Mouse (Mus musculus) bone marrow macrophage, adult 2 months (primary cell): ENCODE data around the gene Nipal1. TPM values are rescaled to one million over a fixed set of nuclear protein-coding genes. Genes with fewer than 3 reads are reported as not detected.

Experiments used
- H3K27ac ChIP-seq: 2 replicates; pipeline ENCODE4 v1.5.1; 2012; ENCODE audit warnings: low read depth, low read length; ENCODE audit not compliant: insufficient read depth
- H3K4me1 ChIP-seq: 2 replicates; pipeline ENCODE4 v1.6.1; 2012; ENCODE audit warnings: low read length; ENCODE audit not compliant: control insufficient read depth, insufficient read depth
- H3K4me3 ChIP-seq: 2 replicates; pipeline ENCODE4 v1.5.1; 2012; ENCODE audit warnings: mild to moderate bottlenecking, low read length, moderate library complexity; ENCODE audit not compliant: insufficient read depth
- CTCF ChIP-seq: IDR thresholded peaks from 2 replicates; pipeline ENCODE4 v1.5.1; 2012; ENCODE audit warnings: low read depth, mild to moderate bottlenecking, low read length, moderate library complexity
- POLR2A ChIP-seq: IDR thresholded peaks from 2 replicates; pipeline ENCODE4 v1.6.1; 2012; ENCODE audit warnings: mild to moderate bottlenecking, low read depth, low read length, borderline replicate concordance
- polyA plus RNA-seq: library from polyadenylated mRNA; stranded (reverse); fragments of >200 nt; gene quantifications from 2 replicates; pipeline ENCODE4 v1.2.4, GENCODE M21; 2012; ENCODE audit not compliant: missing spikeins, insufficient read depth, insufficient read length

Nipal1 gene
- polyA plus RNA-seq, 1 experiment = not detected

DNA sequence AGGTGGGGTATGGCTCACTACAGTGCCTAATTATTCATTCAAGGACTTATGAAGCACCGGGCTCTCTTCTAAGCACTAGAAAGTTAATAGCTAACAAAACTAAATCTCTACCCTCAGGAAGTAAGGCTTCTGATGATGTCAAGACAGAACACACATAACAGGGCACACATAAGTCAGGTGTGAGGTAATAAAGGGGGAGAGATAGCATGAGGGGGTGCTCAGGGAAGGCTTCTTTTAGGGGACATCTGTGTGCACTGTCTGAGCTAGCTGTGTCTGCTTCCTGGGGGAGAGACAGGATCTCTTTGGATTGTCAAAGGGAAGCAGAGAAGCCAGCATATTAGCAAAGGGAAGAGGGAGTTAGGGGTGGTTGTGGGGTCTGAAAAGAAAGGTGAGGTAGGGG is 3.4 kb upstream of the Nipal1 start, which contains the start of gene Cnga1:
Gene Cnga1, minus strand, starts transcription at position 101 of the 400 bp plus-strand sequence.
- H3K4me3 ChIP-seq = no peak within 1 kb of the TSS
- peaks cover 3% of the 10 kb centered on the region; the same call in 1 of the 2 replicates for H3K4me1 ChIP-seq
- TF ChIP-seq POLR2A (no peak), CTCF (no peak)
- no peak within 1 kb of the TSS for H3K27ac ChIP-seq

DNA sequence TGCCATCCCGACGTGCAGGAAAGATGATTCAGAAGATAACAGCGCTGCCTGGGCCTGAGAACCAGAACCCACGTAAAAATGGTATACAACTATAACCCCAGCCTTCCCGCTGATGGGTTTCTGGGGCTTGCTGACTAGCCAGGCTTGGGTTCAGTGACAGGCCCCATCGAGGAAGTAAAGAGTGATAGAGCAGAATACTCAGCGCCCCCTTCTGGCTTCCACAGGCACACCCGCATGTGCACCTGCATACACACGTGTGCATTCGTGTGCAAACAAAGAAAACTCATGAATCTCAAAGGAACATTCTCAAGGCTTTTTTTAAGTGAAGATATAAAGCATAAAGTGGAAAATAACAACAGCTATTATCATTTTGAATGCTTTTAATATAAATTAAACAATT is 1.5 kb upstream of the Nipal1 start:
- Histone ChIP-seq H3K4me3 (no peak overlapping the region), H3K27ac (no peak overlapping the region), H3K4me1 (peaks cover 3% of the 10 kb centered on the region; the same call in 1 of the 2 replicates)
- peak; percentile 43; the same call in 1 of the 2 replicates for TF ChIP-seq CTCF
- no peak for TF ChIP-seq POLR2A

- H3K27ac ChIP-seq = no peak overlapping the region
- H3K4me3 ChIP-seq = peak overlapping the region; percentile 57
- peaks cover 3% of the 10 kb centered on the region; the same call in 1 of the 2 replicates for H3K4me1 ChIP-seq
- no peak for TF ChIP-seq POLR2A
- TF ChIP-seq CTCF = no peak
Measured at GRCm38 (mm10) chr5:72646996-72647395, 599 bp upstream of the Nipal1 start.

GRCm38 (mm10) chr5:72647958-72648595 is 482 bp downstream of the Nipal1 start:
- H3K27ac ChIP-seq = no peak overlapping the region
- H3K4me3 ChIP-seq = peak overlapping the region; percentile 57
- peaks cover 3% of the 10 kb centered on the region; the same call in 1 of the 2 replicates for H3K4me1 ChIP-seq
- TF ChIP-seq POLR2A (no peak), CTCF (no peak)

DNA sequence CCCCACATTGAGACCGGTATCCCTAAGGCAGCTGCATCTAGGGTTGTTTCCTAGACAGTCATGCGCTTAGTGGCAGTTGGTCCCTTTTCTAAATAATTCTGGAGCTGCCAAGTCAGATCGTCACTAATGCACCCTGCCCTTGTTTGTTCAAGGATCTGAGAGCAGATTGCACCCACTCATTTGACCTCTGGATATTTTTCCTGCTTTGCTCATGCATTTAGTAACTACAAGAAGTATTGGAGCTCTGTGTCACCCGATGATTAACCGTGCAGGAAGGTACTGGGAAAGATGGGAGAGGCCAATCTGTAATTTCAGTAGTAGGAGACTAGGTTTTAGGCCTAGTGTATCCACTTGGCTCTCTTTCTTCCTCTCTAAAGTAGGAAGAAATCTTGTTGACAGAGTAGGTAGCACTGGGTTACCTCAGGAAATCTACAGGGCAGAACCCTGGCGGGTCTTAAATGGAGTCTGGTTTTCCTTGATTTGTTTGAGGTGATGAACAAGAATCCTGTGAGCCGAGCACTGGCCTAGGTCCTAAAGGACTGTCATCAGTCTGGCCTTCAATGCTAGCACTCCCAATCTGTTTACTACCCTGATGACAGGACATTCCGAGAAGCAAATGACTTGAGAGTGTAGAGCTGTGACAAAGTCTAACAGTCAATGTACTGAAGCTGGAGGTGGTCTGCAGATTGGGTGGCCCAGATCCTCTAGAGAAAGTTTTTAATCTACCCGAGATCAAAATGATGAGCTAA is 1.6 kb downstream of the Nipal1 start:
- TF ChIP-seq CTCF (no peak), POLR2A (no peak)
- no peak overlapping the region for H3K4me3 ChIP-seq
- H3K4me1 ChIP-seq = peaks cover 3% of the 10 kb centered on the region; the same call in 1 of the 2 replicates
- H3K27ac ChIP-seq = no peak overlapping the region

- H3K4me1 ChIP-seq = no peaks in the 10 kb centered on the region
- no peak overlapping the region for H3K27ac ChIP-seq
- no peak for TF ChIP-seq CTCF
- no peak for TF ChIP-seq POLR2A
- H3K4me3 ChIP-seq = no peak overlapping the region
Measured at GRCm38 (mm10) chr5:72653068-72653674, 5.6 kb downstream of the Nipal1 start.

DNA sequence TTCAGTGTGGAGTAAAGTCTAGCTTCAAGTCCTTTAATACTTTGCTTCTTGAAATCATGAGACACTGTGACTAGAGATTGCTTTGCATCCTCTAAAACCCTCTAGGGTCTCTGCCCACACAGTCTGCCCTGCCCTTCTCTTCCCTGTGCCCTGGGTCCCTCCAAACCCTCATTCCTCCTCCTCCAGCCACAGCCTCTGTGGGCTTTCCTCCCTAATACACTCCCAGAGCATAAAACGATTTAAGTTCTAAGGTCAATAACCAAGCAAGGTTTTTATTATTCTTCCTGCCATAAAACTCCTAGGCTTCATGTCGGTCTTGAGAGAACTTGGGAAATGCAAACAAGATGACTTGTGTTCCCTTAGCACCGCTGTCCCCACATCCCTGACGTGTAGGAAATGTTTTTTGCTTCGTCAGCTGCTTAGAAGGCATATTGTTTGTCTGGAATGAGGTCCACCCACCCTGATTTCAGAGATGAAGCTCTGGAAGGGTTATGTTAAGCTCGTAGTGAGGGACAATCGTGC is 8.7 kb downstream of the Nipal1 start:
- Histone ChIP-seq H3K4me1 (no peaks in the 10 kb centered on the region), H3K4me3 (no peak overlapping the region)

DNA sequence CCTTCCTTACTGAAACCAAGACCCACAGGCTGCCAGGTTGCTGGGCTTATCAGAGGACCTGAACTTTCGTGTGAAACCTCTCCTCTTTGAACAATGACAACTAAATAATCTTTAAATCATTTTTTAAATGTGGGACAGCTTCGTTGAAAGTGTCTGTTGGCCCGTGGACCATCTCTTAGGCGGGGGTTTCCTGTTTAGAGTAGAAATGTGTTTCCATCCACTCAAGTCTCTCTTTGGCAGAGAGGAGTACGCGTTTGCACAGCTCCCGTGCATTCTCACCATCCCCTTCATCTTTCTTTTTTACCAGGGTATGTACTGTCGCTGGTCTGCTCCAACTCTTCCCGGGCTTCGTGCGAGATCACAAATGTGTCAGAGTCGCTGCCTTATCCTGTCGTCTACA is 10.8 kb downstream of the Nipal1 start:
- H3K27ac ChIP-seq = no peak overlapping the region
- no peak for TF ChIP-seq POLR2A
- no peak for TF ChIP-seq CTCF
- H3K4me1 ChIP-seq = no peaks in the 10 kb centered on the region
- no peak overlapping the region for H3K4me3 ChIP-seq

More for the DNA sequence above, 8.7 kb downstream of the Nipal1 start:
- no peak overlapping the region for H3K27ac ChIP-seq
- TF ChIP-seq CTCF = no peak
- TF ChIP-seq POLR2A = no peak

DNA sequence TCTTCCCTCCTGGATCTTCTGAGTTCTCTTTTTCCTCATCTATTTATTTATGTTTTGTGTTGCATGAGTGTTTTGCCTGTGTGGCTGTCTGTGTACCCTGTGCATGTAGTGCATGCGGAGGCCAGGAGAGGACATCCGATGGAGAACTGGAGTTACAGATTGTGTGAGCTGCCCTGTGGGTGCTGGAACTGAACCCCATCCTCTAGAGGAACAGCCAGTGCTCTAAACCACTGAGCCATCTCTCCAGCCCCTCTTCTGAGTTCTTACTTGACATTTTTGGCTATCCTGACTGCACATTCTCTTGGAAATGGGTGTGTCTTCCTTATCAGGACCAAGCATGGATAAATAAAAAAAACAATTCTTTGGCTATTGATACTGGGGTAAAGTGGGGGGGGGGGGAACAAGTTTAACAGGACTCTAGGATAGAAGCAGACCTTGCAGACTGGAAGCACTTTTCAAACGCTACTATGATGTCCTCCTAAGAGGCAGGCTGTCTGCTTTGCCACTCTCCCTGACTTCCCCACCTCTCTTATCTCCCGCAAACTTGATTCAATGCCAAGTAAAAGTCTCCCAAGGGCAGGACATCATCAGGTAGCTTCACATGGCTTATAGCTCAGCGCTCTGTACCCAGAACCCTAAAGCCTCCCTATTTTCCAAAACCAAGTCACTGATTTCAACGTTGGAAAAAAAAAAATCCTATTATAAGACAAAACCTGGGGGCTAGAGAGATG is 13.6 kb downstream of the Nipal1 start:
- no peak overlapping the region for H3K27ac ChIP-seq
- H3K4me3 ChIP-seq = no peak overlapping the region
- TF ChIP-seq CTCF (no peak), POLR2A (no peak)
- H3K4me1 ChIP-seq = no peaks in the 10 kb centered on the region
